Mouse (Mus musculus) ES-Bruce4 (cell line): ENCODE data around the gene Ceacam18.

Source experiments
- EP300 ChIP-seq: IDR thresholded peaks from 2 replicates; pipeline ENCODE4 v1.6.1; 2011; ENCODE audit warnings: low read depth, low read length; ENCODE audit not compliant: insufficient read depth
- POLR2A ChIP-seq: IDR thresholded peaks from one replicate; pipeline ENCODE4 v1.8.1; 2011; ENCODE audit warnings: low read length; ENCODE audit not compliant: insufficient read depth

GRCm38 (mm10) chr7:43675091-43675490 is 40.6 kb downstream of the Ceacam18 start:
- no peak for TF ChIP-seq EP300
- TF ChIP-seq POLR2A: no peak
